Mouse (Mus musculus) erythroblast, embryonic 14.5 days (primary cell): ENCODE measurements around the gene P2ry2. TPM values are rescaled to one million over a fixed set of nuclear protein-coding genes. Genes with fewer than 3 reads are reported as not detected.

Source experiments
- H3K27me3 ChIP-seq: 2 replicates; pipeline ENCODE4 v1.6.1; 2012; ENCODE audit warnings: inconsistent platforms; ENCODE audit not compliant: control insufficient read depth
- H3K36me3 ChIP-seq: 2 replicates; pipeline ENCODE4 v1.6.1; 2012; ENCODE audit warnings: mild to moderate bottlenecking, inconsistent platforms; ENCODE audit not compliant: control insufficient read depth
- H3K4me1 ChIP-seq: 2 replicates; pipeline ENCODE4 v1.6.1; 2012; ENCODE audit warnings: inconsistent platforms; ENCODE audit not compliant: control insufficient read depth
- H3K4me3 ChIP-seq: replicated peaks from 2 replicates; pipeline ENCODE3; 2012; ENCODE audit warnings: moderate library complexity, mild to moderate bottlenecking, inconsistent platforms
- H3K9me3 ChIP-seq: 2 replicates; pipeline ENCODE4 v1.6.1; 2012; ENCODE audit warnings: low read length, inconsistent platforms, mixed read lengths; ENCODE audit not compliant: control insufficient read depth
- GATA1 ChIP-seq: IDR thresholded peaks from 2 replicates; pipeline ENCODE4 v1.6.1; 2012; ENCODE audit warnings: low read length, inconsistent platforms, mixed read lengths
- TAL1 ChIP-seq: IDR thresholded peaks from 3 replicates; pipeline ENCODE4 v1.6.1; 2012; ENCODE audit warnings: low read length, inconsistent platforms, mixed read lengths
- polyA plus RNA-seq: library from polyadenylated mRNA; stranded (reverse); fragments of >175 nt; gene quantifications from 2 replicates; pipeline ENCODE4 v1.2.3, GENCODE M21; 2012

Gene P2ry2
- polyA plus RNA-seq, 1 experiment: 0.03 TPM

- Histone ChIP-seq H3K27me3 (no peaks in the 10 kb centered on the region), H3K4me3 (no peak overlapping the region), H3K36me3 (no peaks in the 10 kb centered on the region), H3K9me3 (no peaks in the 10 kb centered on the region), H3K4me1 (no peaks in the 10 kb centered on the region)
- TF ChIP-seq GATA1 (no peak), TAL1 (no peak)
These were observed 16.3 kb upstream of the P2ry2 start for GRCm38 (mm10) chr7:101028991-101029390.

GRCm38 (mm10) chr7:101028444-101028757 lies 15.7 kb upstream of the P2ry2 start:
- no peaks in the 10 kb centered on the region for H3K36me3 ChIP-seq
- H3K4me1 ChIP-seq: no peaks in the 10 kb centered on the region
- TF ChIP-seq TAL1: no peak
- no peak for TF ChIP-seq GATA1
- H3K4me3 ChIP-seq: no peak overlapping the region
- no peaks in the 10 kb centered on the region for H3K9me3 ChIP-seq
- H3K27me3 ChIP-seq: no peaks in the 10 kb centered on the region

GRCm38 (mm10) chr7:101027623-101028443 lies 15.2 kb upstream of the P2ry2 start:
- Histone ChIP-seq H3K4me3 (no peak overlapping the region), H3K27me3 (no peaks in the 10 kb centered on the region), H3K4me1 (no peaks in the 10 kb centered on the region), H3K9me3 (no peaks in the 10 kb centered on the region), H3K36me3 (no peaks in the 10 kb centered on the region)
- no peak for TF ChIP-seq TAL1
- TF ChIP-seq GATA1: no peak

GRCm38 (mm10) chr7:101026836-101027235 lies 14.2 kb upstream of the P2ry2 start:
- no peaks in the 10 kb centered on the region for H3K27me3 ChIP-seq
- H3K4me3 ChIP-seq: no peak overlapping the region
- no peaks in the 10 kb centered on the region for H3K36me3 ChIP-seq
- H3K4me1 ChIP-seq: no peaks in the 10 kb centered on the region
- H3K9me3 ChIP-seq: no peaks in the 10 kb centered on the region
- TF ChIP-seq GATA1: no peak
- no peak for TF ChIP-seq TAL1

GRCm38 (mm10) chr7:101017492-101017891 lies 4.8 kb upstream of the P2ry2 start:
- TF ChIP-seq TAL1 (no peak), GATA1 (no peak)
- Histone ChIP-seq H3K4me3 (no peak overlapping the region), H3K4me1 (no peaks in the 10 kb centered on the region), H3K36me3 (no peaks in the 10 kb centered on the region), H3K9me3 (no peaks in the 10 kb centered on the region), H3K27me3 (peaks cover 10% of the 10 kb centered on the region)

GRCm38 (mm10) chr7:101017021-101017461 lies 4.4 kb upstream of the P2ry2 start:
- no peaks in the 10 kb centered on the region for H3K36me3 ChIP-seq
- no peaks in the 10 kb centered on the region for H3K9me3 ChIP-seq
- no peak overlapping the region for H3K4me3 ChIP-seq
- TF ChIP-seq GATA1 (no peak), TAL1 (no peak)
- H3K27me3 ChIP-seq: peaks cover 15% of the 10 kb centered on the region
- peaks cover under 1% of the 10 kb centered on the region; the same call in 1 of the 2 replicates for H3K4me1 ChIP-seq

- no peaks in the 10 kb centered on the region for H3K9me3 ChIP-seq
- no peaks in the 10 kb centered on the region for H3K36me3 ChIP-seq
- TF ChIP-seq TAL1 (no peak), GATA1 (no peak)
- H3K27me3 ChIP-seq: peaks cover 35% of the 10 kb centered on the region
- peaks cover 4% of the 10 kb centered on the region for H3K4me1 ChIP-seq
- no peak overlapping the region for H3K4me3 ChIP-seq
These were observed 2.3 kb upstream of the P2ry2 start for GRCm38 (mm10) chr7:101014985-101015384.

GRCm38 (mm10) chr7:101014041-101014440 lies 1.4 kb upstream of the P2ry2 start:
- peaks cover 39% of the 10 kb centered on the region for H3K27me3 ChIP-seq
- TF ChIP-seq GATA1 (no peak), TAL1 (no peak)
- H3K4me1 ChIP-seq: peaks cover 4% of the 10 kb centered on the region
- no peaks in the 10 kb centered on the region for H3K9me3 ChIP-seq
- no peaks in the 10 kb centered on the region for H3K36me3 ChIP-seq
- H3K4me3 ChIP-seq: no peak overlapping the region

GRCm38 (mm10) chr7:101011681-101012367 lies 842 bp downstream of the P2ry2 start:
- Histone ChIP-seq H3K4me1 (peaks cover 4% of the 10 kb centered on the region), H3K36me3 (no peaks in the 10 kb centered on the region), H3K4me3 (peak overlapping the region; percentile 40), H3K27me3 (peaks cover 39% of the 10 kb centered on the region), H3K9me3 (no peaks in the 10 kb centered on the region)
- TF ChIP-seq GATA1 (no peak), TAL1 (no peak)
